Mouse (Mus musculus) T-helper 17 cell (primary cell): Measurements from ENCODE around the gene Car6.

Experiments used
- in situ Hi-C, 2 experiments: fragments of 300-600 bp; cut with MboI, MseI; formaldehyde crosslinking; loops; 1 replicate in 1 of 2; 2 replicates in 1 of 2; pipeline ENCODE4 v1.15.1; 2025; ENCODE audit warnings: high pct_unique_total_duplicates in 2 of 2

Gene Car6

DNA sequence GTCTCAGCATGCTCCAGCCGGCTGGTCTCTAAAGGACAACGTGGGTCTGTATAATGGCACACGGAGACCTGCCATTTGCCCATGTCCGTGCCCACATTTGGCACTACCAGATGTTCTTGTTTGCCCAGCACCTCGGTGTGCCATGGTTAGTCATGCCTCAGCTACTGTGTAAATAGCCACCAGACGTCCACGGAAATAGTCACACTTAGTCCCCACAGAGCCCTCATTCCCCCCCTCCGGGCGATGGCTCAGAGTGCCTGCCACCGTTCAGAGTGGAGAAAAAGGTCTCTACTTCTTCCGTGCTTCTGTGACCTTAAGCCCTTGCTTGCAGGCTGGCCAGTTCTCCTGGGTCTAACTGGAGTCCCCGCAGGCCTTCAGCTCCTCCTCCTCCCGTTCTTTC is 62.0 kb downstream of the Car6 start:
- in situ Hi-C loops, result no loop called here

DNA sequence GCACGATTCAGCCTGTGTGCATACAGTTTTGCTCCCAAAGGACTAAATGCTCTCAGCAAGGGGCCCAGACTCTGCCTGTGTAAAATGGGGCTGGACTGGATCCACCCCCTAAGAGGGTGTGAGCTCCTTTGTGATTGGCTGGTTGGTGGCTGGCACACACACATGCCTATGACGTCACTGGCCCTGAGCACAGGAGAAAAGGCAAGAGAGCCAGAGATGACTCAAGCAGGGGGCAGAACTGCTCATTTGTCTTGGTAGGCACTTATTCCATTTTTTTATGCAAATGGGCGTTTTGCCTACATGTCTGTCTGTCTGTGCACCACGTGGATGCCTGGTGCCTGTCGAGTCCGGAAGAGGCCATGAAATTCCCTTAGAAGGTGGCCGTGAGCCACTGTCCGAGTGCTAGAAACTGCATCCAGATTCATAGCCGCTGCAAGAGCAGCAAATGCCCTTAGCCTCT is 63.0 kb downstream of the Car6 start:
- in situ Hi-C loops, result no loop called here

DNA sequence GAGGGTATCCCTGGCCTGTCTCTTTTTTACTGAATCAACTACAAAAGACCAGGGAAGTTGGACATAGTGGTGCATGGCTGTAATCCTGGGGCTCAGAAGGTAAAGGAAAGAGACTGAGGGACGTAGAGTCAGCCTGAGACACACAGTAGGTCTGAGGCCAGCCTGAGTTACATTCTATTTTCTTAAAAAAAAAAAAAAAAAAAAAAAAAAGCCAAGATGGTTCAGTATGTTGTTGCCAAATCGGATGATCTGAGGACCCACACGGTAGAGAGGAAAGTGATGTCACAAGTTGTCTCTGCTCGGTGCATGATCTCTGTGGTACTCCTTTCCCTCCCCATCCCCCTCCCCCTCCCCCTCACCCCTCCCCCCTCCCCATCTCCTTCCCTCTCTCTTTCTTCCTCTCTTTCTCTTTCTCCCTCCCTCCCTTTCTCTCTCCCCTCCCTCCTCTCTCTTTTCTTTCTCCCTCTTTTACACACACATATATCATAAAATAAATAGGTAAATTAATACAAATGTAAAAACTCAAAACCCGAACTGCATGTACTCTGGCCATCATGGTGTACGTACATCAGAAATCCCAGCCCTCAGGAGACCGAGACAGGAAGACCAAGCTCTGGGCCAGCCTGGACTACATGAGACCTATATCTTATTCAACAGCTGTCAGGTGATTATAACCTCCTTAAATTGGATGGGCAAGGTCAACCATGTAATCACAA is 63.6 kb downstream of the Car6 start:
- in situ Hi-C loops, result no loop called here
